Mouse (Mus musculus) B cell, adult 2 months (primary cell): ENCODE measurements around the gene Dnase2b.

ENCODE experiments used
- DNase-seq, 2 experiments: peaks; one replicate each; pipeline ENCODE4 v3.0.0; 2022

Dnase2b gene

GRCm38 (mm10) chr3:146615496-146615895, at the start of gene Dnase2b:
Dnase2b (minus strand) TSS chr3:146615596.
- DNase-seq, result no peak

DNA sequence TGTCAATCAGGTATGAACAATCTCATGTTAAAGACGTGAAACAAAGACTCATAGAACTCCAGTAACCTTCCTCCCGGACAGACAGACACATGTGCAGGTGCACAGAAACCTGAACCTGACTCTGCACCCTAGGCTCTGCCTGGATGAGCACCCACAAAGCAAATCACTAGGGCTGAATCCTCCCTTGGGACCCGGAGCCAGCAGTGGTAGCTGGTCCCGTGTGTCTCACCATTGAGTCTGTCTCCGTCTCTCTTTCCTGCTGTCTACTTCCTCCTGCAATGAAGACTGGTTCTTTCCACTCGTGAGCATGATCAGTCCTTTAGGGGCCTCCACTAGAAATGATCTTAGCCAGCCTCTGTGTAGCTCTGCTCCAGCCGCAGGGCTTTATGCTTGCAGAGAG, 46.5 kb upstream of the Dnase2b start:
- no peak for DNase-seq

GRCm38 (mm10) chr3:146661001-146661400, 45.6 kb upstream of the Dnase2b start:
- DNase-seq, result no peak

DNA sequence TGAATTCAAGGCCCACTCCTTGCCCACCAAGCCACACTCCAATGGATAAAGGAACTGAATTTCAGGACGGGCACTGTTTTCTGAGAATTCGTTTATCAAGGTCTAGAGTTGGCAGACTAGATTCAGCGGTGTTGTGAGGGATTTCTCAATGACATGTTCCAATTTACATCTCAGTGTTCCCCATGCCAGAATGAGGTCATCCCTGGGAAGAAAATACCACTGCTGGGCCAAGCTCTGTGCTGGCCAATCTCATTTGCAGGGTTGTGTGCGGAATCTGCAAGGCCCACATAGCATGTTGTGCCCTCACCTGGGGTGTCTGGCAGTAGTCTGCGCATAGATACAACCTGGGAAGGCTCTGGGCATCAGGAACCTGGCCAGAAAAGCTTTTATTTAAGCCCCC, 43.9 kb upstream of the Dnase2b start:
- DNase-seq, result no peak

DNA sequence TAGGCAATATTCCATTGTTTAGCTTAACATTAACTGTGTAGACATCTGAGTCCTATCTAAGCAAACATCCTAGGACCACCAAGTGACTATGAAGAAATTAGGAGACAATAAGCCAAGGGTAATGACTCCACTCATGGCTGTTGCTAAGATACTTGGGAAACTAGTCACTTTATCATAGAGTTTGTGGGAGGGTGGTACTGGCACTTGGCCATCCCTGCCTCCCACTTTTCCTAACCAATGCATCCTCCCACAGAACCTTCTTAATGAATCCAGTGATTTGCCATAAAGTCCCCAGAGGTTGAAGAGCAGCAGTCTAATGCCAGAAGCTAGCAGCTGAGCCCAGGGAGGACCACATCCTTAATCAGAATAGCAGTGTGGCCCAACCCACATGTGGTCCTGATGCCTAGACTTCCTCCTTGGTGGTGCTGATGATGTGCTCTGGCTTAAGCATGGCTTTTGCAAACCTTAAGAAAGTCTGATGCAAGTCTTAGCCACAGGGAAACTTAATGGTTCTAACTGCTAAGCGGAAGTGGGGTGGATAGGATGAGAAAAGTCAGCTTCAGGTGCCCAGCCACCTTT, 42.8 kb upstream of the Dnase2b start:
- DNase-seq, result no peak

GRCm38 (mm10) chr3:146657433-146657832, 42.0 kb upstream of the Dnase2b start:
- no peak for DNase-seq

DNA sequence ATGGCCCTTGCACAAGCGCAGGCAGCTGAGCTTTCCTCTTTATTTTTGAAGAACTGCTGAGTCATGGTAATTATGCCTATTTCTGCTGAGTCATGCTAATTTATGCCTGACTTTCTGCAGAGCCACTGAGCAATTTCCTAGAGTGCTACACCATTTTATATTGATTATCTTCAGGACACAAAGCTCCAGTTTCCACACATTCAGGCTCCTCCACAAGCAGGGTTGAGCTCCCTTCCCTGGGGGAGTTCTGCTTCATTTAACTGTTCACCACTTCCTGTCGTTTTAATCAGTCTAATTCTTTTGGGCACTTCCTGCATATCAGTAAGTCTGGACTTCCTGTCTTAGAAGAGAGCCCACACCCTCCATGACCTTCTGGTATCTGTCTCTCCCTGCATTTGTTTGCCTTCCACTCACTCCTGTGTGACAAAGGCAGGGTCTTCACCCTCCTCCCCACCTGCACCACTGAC, 39.7 kb upstream of the Dnase2b start:
- DNase-seq, result peak; percentile 1 to 3

DNA sequence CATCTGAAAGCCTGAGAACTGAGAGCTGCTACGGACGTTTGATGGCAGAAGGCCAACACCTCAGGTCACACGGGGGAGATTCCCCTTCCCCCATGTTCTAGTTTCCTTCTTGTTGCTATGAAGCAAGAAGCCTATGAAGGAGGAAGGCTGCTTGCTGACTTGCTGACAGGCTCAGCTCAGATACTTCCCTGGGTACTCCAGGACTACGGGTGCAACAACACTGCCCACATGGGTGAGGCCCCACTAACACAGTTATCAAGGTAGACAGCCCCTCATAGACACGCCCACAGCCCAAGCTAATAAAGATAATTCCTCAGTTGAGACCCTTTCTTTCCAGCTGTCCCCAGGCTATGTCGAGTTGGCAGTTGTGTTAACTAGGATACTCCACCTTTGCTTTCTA, 38.3 kb upstream of the Dnase2b start:
- DNase-seq, result no peak

GRCm38 (mm10) chr3:146652431-146652830, 37.0 kb upstream of the Dnase2b start:
- DNase-seq, result no peak

GRCm38 (mm10) chr3:146651217-146651616, 35.8 kb upstream of the Dnase2b start, which contains the start of gene 4930503B20Rik:
4930503B20Rik (minus strand) TSS chr3:146651317.
- DNase-seq, result no peak

DNA sequence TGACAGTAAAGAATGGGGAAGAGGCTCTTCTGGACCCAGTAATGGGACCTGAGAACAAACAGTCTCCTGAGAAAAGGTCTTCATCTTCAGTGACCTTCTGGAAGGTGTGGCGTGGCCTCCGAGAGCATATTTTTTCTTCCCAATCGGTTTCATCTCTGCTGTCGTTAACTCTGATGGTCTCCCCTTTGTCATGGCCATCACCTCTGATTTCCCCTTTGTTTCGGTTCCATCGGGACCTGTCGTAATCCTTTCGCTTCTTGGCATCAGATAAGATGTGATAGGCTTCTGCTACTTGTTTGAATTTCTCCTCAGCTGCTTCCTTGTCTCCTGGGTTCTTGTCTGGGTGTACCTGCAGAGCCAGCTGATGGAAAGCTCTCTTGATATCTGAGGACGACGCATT, 35.3 kb upstream of the Dnase2b start:
- no peak for DNase-seq

DNA sequence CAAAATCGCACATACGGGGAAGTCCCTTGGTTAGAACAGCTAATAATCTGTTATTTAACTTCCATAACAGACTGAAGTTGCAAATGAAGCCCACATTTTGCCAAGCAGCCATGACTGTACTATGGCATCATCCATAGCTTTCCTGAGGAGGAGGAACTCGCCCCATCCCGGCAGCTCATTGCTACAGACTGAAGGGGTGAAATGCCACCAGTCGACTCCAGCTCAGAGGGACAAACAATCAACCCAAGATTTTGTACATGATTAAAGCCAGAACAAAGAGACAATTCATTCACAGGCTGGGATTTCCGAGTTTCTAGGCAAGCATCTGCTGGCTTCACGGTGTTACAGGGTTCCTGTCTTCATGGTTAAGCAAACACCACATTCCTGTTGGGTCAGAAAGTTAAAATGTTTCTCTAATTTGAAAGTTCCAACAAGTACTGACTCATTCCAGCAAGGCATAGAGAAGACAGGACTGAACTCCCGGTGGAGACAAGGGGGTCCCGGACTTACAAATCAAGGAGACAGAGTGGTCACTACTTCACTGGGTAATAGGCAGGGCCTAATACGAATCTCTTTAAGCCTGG, 34.0 kb upstream of the Dnase2b start:
- no peak for DNase-seq

DNA sequence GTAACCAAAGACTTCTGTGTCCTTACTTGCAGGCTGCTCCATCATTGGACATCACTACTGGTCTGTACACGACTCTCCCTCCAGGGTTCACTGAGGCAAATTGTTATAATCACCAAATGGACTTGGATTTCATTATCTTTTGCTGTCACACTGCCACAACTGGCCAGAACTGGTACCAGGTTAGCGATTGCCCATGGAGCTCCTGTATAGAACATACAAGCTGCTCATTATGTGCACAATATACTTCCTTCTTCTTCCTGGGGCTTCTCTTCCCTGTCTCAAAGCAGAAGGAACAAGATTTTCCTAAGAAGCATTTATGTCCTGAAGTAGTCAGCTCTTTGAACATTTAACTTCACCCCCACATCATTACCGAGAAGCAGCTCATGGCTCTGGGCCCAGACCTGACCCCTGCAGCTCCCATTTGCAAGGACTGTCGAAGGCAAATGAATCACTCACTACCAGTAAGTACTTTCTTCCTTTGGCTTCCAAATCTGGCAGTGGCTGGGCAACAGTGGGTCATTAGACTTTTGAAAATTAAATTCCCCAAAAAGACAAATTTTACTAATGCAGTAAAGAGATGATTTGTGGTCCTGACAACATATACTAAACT, 26.5 kb upstream of the Dnase2b start:
- DNase-seq, result no peak

DNA sequence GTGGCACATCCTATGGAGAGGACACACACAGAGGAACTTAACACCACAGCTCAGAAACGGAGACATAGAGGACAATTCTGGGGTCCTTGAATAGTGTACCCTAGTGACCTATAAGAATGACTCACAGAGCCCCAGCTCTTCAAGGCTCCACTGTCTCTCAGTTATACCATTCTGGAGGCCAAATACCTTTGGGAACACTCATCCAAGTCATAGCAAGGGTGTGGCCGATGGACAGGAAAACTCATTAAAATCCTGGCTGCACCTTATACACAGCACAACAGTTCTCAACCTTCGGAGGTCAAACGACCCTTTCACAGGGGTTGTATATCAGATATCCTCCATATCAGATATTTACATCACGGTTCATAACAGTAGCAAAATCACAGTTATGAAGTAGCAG, 17.1 kb upstream of the Dnase2b start:
- DNase-seq, result no peak

DNA sequence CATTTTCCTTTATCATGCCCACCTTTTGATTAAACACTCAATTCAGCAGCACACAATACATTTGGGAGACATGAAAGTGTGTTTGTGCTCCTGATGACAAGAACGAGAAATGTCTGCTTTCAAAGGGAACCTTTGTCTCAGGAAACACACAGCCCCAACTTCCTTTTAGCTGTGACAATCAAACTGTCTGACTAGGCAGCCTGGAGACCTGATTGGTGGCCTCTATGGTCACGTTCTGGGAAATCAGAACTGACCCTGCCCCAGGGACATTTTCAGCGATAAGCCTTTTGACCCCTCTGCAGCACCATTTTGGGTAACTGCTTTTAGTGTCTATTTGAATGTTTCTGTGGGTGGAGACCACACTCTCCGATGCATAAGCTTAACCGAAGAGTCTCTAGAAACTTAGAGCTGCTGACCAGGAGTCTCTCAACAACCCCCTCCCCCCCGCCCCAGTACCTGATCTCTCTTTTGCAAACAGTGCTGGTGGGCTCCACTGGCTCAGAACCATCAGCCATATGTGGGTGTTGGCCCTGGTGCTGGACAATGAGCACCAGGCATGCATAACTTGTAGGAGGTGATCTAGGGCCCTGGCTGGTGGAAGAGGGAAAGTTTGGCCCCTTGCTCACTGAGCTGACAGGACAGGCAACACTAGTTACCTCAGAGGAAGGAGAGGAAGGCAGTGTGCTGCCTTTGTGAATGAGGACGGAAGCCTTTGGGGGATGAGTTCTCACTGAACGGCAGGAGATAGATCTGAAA, 13.0 kb upstream of the Dnase2b start:
- no peak for DNase-seq

- DNase-seq, result no peak
Observed at GRCm38 (mm10) chr3:146625766-146626165, 10.4 kb upstream of the Dnase2b start.

DNA sequence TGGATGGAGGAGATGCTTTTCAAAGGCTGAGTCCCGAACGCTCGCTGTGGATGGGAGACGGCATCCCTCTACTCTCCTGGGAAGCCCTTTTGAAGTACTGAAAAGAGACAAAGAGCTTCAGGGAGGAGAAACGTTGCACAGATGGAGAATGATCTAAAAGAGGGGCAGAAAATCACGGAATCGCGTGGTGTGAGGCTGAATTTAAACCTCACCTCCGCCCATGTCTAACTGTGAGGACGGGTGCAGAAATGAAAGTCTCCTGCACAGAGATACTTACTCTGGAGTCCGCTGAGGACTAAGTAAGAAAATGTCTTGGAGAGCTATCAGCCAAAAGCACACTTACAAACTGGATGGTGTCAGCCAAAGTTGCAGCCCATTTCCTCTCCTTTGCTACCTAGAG, 6.6 kb upstream of the Dnase2b start:
- no peak for DNase-seq

DNA sequence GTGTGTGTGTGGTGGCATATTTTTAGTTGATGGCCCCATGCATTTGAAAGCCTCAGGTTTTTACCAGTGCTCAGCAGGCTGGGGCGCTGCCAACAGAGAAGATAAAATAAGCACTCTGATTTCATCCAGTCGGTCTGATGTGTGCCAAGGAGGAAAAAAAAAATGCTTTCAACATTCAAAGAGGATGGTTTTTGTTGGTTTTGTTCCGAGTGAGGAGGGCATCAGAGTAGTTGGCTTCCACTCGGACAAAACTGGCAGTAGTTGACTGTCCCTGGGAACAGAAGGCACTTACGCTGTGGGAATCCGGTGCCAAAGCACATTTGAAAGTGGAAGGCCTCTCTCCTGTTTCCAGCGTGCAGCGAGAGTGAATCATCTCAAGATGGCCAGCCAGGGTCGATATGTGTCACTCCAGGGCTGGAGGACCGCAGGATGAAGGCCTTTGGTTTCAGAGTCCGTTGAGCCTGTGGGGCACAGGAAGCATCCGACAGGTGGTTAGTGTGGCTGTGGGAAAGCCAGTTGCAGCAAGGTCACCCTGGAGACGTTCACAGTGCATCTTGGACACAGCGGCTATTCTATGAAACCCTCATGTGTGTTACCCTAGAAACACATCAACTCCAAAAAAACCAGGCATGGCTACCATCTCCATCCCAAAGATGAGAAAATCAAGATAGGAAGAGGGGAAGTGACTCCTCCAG, 5.3 kb upstream of the Dnase2b start:
- DNase-seq, result no peak

DNA sequence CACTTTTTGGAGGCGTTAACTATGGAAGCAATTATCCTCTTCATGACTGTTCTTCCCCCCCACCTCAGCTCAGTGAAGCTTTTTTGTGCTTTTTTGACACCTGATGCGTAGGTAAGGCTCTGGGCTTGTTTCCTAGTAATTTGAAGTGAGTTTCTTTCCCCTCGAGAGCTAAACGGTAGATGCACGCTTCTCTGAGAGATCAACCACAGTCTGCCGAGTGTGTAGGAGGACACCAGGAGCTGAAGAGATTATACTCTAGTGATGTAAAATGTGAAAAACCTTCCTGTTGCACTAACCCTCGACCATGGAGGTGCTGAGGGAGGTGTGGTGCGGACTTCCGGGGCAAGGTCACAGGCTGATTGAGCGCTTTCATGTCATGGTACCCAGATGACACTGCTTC, 4.7 kb upstream of the Dnase2b start:
- no peak for DNase-seq

GRCm38 (mm10) chr3:146618357-146618756, 3.0 kb upstream of the Dnase2b start:
- no peak for DNase-seq

DNA sequence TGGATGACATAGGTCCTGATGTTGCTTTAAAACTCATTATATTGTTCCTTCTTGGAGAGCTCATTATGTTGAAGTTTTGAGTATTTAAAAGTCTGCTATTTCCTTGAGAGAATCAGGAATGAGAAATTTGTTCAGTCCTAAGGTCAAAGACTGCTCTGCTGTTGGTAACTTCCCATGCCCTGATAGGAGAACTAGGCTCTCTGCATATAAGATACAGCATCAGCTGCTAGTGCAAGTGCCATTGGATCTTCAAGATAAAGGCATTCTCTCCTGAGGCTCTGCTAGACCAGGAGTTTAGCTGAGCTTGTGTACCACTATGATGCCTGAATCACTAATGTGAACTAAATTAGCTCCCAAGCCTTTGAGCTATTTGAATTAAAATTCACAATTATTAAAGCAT, 2.5 kb upstream of the Dnase2b start:
- DNase-seq, result no peak

DNA sequence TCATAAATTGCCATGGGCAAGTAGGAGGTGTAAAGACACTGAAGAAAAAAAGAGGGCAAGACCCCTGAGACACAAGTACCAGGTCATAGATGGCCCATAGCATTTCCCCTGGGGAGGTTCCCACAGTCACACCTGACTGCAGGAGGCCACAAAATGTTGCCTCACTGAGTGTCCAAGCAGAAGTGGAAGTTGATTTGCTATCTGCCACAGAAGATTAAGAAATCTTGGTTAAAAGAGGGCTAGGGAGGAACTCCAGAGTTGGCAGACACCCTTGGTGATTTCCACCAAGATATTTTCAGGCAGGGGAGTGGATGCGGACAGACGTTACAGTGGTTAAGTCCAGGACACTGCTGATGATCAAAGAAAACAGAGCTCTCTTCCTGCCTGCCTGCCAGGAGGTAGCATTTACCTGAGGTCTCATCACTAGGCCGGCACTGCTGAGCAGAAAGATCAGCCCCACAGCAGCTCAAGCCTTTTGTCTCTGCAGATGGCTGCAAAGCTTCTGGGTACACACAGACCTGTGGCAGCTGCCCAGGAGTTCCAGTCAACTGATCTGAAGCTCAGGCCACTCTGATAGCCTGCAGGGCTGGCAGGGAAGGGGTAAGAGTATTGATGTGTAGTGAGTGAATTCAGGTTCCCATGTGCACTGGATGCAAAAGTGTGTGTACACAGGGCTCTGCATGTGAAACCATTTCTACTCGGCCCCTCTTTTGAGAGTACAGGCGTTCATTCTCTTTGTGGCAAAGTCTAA, 1.3 kb upstream of the Dnase2b start:
- no peak for DNase-seq
